In the genomic region with DNA sequence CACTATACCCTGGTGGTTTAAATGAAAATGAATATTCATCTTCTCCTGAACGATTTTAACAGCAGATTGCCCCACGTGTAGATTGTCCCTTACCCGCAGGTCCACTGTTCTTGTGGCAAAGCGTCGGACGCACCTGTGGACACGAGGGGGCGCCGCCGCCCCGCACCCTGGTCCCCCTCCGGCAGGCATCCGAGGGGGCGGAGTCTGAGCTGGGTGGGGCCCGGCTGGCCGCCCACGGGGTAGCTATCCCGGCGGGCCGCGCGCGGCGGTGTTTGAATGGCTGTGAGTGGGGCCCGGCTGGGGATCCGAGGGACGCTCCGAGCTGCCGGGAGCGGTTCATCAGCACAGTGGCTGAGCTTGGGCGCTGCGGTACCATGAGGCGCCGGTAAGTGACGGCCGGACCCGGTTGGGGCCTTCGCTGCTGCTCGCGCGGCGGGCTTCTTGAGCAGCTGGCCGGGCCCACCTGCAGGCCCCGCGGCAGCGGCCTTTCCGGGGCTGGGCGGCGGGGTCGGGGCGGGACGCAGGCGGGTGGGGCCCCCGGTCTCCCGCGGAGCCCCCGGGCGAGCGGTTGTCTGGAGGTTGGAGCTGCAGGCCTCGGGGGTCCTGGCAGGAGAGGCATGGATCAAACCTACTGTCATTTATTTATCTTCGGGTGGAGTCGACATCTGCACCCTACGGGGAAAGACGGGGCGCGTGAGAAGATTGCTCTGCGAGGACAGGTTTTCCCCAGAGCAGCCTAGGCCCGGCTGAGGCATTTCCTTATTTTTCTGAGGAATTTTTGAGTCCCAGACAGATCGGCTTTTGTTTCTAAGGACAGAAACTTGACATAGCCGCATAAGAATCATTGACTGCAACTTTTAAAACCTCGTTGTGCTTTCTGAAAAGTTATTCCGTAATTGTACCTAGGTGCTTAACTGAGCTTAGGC, we compare ENCODE assay signal across 8 mouse cellular contexts. TPM values are rescaled to one million over a fixed set of nuclear protein-coding genes. Genes with fewer than 3 reads are reported as not detected.
DNase-seq lines count a peak whose midpoint lies in the region; ATAC-seq and TF ChIP-seq lines count a peak whose summit lies in the region.

TSS of gene Katnbl1 (plus strand) at position 239 of the 926 bp plus-strand sequence.

- intact Hi-C loops in heart, postnatal 36 days (cut with DNase I) = loop anchor here (1.0 to 10.0 kb wide), 4 partner anchors 70 to 386 kb away; partner anchors contain the start of gene Emc7

- peak within 1 kb of the TSS; percentile 92 for H3K4me3 ChIP-seq in forebrain, embryonic 15.5 days
- H3K4me3 ChIP-seq in layer of hippocampus, adult 2 months = peak within 1 kb of the TSS; percentile 86
- H3K4me3 ChIP-seq in lung, embryonic 14.5 days (ENCODE audit: low read depth, low read length) = peak within 1 kb of the TSS; percentile 91
- peak within 1 kb of the TSS; percentile 58 for H3K4me3 ChIP-seq in olfactory bulb, adult 2 months (ENCODE audit: insufficient read depth, low read depth, low read length)
- peak within 1 kb of the TSS; percentile 82 for H3K4me3 ChIP-seq in thymus, adult 2 months (ENCODE audit: control insufficient read depth, insufficient read depth, low read length)

- peak within 1 kb of the TSS; percentile 48 for H3K4me2 ChIP-seq in forebrain, embryonic 15.5 days (replicated peaks)
- peak within 1 kb of the TSS; percentile 76 for H3K4me2 ChIP-seq in lung, embryonic 14.5 days

- under 1% methylated on average over 69 of the region's 72 CpGs for WGBS in forebrain, embryonic 15.5 days
- under 1% methylated on average over 72 of the region's 72 CpGs for WGBS in lung, embryonic 14.5 days
- under 1% methylated on average over 62 of the region's 72 CpGs for WGBS in olfactory bulb, adult 2 months
- WGBS in thymus, adult 2 months = under 1% methylated on average over 71 of the region's 72 CpGs

- peak; percentile 92 for DNase-seq in ES-CJ7 (ENCODE audit: low read depth, low spot score)
- DNase-seq in cerebellum, adult 11 months = peak; percentile 92
- peak; percentile 95 to 96 for DNase-seq in heart, postnatal 36 days
- peak; percentile 87 to 94 for DNase-seq in layer of hippocampus, adult 2 months (ENCODE audit: low spot score in 2 of 2)
- DNase-seq in lung, embryonic 14.5 days = peak; percentile 97
- peak; percentile 96 for DNase-seq in thymus, adult 2 months

- peaks cover 18% of the 10 kb centered on the region for H3K4me1 ChIP-seq in forebrain, embryonic 15.5 days
- H3K4me1 ChIP-seq in lung, embryonic 14.5 days (ENCODE audit: insufficient read depth) = no peaks in the 10 kb centered on the region
- H3K4me1 ChIP-seq in olfactory bulb, adult 2 months (ENCODE audit: control insufficient read depth, insufficient read depth, low read length) = no peaks in the 10 kb centered on the region
- peaks cover 4% of the 10 kb centered on the region; the same call in 1 of the 2 replicates for H3K4me1 ChIP-seq in thymus, adult 2 months (replicated peaks; ENCODE audit: control insufficient read depth, insufficient read depth, low read length)

- ATAC-seq in forebrain, embryonic 15.5 days (replicated peaks) = peak; percentile 99
- peak; percentile 99 for ATAC-seq in lung, embryonic 14.5 days (ENCODE audit: insufficient read depth)

- no peaks in the 10 kb centered on the region for H3K9me3 ChIP-seq in forebrain, embryonic 15.5 days
- H3K9me3 ChIP-seq in lung, embryonic 14.5 days (ENCODE audit: low read depth, low read length) = no peaks in the 10 kb centered on the region

- TF ChIP-seq CTCF in layer of hippocampus, adult 2 months (conservative IDR thresholded peaks at IDR 0.05) = peak; percentile 98
- TF ChIP-seq CTCF in lung, embryonic 14.5 days (IDR thresholded peaks at IDR 0.05; ENCODE audit: low read depth) = peak; percentile 81
- peak; percentile 95 for TF ChIP-seq CTCF in olfactory bulb, adult 2 months (IDR thresholded peaks at IDR 0.05; ENCODE audit: insufficient read depth, low read depth, low read length)
- TF ChIP-seq CTCF in thymus, adult 2 months (IDR thresholded peaks at IDR 0.05; ENCODE audit: borderline replicate concordance, control insufficient read depth, extremely low read depth, insufficient read depth, low read length, poor library complexity) = peak; percentile 97

- H3K27me3 ChIP-seq in forebrain, embryonic 15.5 days = no peaks in the 10 kb centered on the region
- no peaks in the 10 kb centered on the region for H3K27me3 ChIP-seq in lung, embryonic 14.5 days (ENCODE audit: insufficient read depth, low read length)
- H3K27me3 ChIP-seq in thymus, adult 2 months (ENCODE audit: control insufficient read depth, insufficient read depth, low read length) = no peaks in the 10 kb centered on the region

- H3K9ac ChIP-seq in forebrain, embryonic 15.5 days (replicated peaks) = peak within 1 kb of the TSS; percentile 95
- H3K9ac ChIP-seq in lung, embryonic 14.5 days = peak within 1 kb of the TSS; percentile 95

- TF ChIP-seq POLR2A in olfactory bulb, adult 2 months (IDR thresholded peaks at IDR 0.05; ENCODE audit: insufficient read depth, low read depth, low read length) = peak; percentile 62
- TF ChIP-seq POLR2A in thymus, adult 2 months (IDR thresholded peaks at IDR 0.05; ENCODE audit: control insufficient read depth, extremely low read depth, insufficient read depth, low read length, poor library complexity) = peak; percentile 60; the same call in 1 of the 2 replicates

- peak within 1 kb of the TSS; percentile 85 for H3K27ac ChIP-seq in forebrain, embryonic 15.5 days (replicated peaks)
- peak within 1 kb of the TSS; percentile 86 for H3K27ac ChIP-seq in layer of hippocampus, adult 2 months
- H3K27ac ChIP-seq in lung, embryonic 14.5 days (ENCODE audit: low read depth) = peak within 1 kb of the TSS; percentile 88
- H3K27ac ChIP-seq in olfactory bulb, adult 2 months (ENCODE audit: insufficient read depth, low read depth, low read length) = no peak within 1 kb of the TSS
- no peak within 1 kb of the TSS for H3K27ac ChIP-seq in thymus, adult 2 months (ENCODE audit: control insufficient read depth, insufficient read depth, low read length)

- H3K36me3 ChIP-seq in forebrain, embryonic 15.5 days = no peaks in the 10 kb centered on the region
- H3K36me3 ChIP-seq in lung, embryonic 14.5 days (ENCODE audit: insufficient read depth) = no peaks in the 10 kb centered on the region
- no peaks in the 10 kb centered on the region for H3K36me3 ChIP-seq in thymus, adult 2 months (ENCODE audit: control insufficient read depth, insufficient read depth, low read length)

RNA-seq across cellular contexts. Expression of gene Katnbl1, which starts in this region (rescaled TPM):
- 42.9 and 46.7 TPM in 2 replicates for polyA plus RNA-seq in forebrain, embryonic 15.5 days (2015; fragmentation: Nextera tagmentation; extraction: Ambion mirVana)
- total RNA-seq in heart, postnatal 36 days (2021) = 1 to 10 TPM; 4.4 to 5.0 TPM
- total RNA-seq in layer of hippocampus, adult 2 months (2021) = 10 to 100 TPM; 10.9 to 12.5 TPM
- polyA plus RNA-seq in lung, embryonic 14.5 days (2014; fragmentation: Nextera tagmentation; extraction: Ambion mirVana) = 44.0 and 44.6 TPM in 2 replicates
- polyA plus RNA-seq in olfactory bulb, adult 2 months (2012; ENCODE audit: insufficient read depth, insufficient read length, low replicate concordance, missing spikeins) = not detected in 2 replicates
- polyA plus RNA-seq in thymus, adult 2 months (2012; rRNA removed) = 2.3 and 2.6 TPM in 2 replicates

Comparison
In these comparisons a context has a peak if more than half of its experiments do, and no peak if none do; other contexts are left out.
1. RNA of gene Katnbl1 (polyA plus RNA-seq): 42.9 to 46.7 TPM in forebrain, embryonic 15.5 days and 44.0 to 44.6 TPM in lung, embryonic 14.5 days; 2.3 to 2.6 TPM in thymus, adult 2 months and not detected in olfactory bulb, adult 2 months; every median in the first group is over 10 times any median in the second.
2. H3K27ac ChIP-seq: peak in forebrain, embryonic 15.5 days (single experiment), layer of hippocampus, adult 2 months (single experiment) and lung, embryonic 14.5 days (single experiment); none in olfactory bulb, adult 2 months (single experiment) and thymus, adult 2 months (single experiment).
3. Peak in every context shown above with its lines, with median percentiles within 50 percentile points of each other: DNase-seq, H3K4me3 ChIP-seq and CTCF ChIP-seq.